Mouse (Mus musculus) CD4-positive helper T cell, adult 2 months (primary cell): ENCODE results near the gene Rnf111.
A peak's percentile ranks its signal among the peaks of the same experiment; 100 is the strongest.

Source experiments
- DNase-seq: peaks from one replicate; pipeline ENCODE4 v3.0.0-alpha.2; 2012; ENCODE audit warnings: low read depth, missing footprints, low spot score

Rnf111 gene

DNA sequence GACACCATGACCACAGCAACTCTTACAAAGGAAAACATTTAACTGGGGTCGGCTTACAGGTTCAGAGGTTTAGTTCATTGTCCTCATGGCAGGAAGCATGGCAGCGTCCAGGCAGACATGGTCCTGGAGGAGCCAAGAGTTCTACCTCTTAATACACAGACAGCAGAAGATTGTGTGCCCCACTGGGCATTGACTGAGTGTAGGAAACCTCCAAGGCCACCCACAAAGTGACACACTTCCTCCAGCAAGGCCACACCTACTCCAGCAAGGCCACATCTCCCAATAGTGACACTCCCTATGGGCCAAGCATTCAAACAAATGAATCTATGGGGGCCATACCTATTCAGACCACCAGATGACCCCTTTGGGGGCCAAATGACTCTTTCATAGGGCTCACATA lies 107.4 kb downstream of the Rnf111 start:
- DNase-seq, result no peak

DNA sequence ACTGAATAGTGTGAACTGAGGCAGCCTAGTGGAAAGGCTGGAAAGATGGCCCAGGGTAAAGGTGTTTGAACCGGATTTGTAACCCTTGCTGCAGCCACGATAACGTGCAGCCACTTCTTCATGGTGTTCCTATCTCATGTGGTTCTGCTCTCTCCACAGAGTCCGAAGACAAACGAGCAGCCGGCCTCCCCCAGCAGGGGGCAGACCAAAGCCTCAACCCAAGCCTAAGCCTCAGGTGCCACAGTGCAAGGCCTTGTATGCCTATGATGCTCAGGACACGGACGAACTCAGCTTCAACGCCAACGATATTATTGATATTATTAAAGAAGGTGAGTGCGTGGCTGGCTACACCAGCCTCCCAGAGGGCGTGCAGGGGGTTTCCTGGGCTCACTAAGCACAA lies 107.9 kb downstream of the Rnf111 start:
- peak; percentile 11 for DNase-seq

DNA sequence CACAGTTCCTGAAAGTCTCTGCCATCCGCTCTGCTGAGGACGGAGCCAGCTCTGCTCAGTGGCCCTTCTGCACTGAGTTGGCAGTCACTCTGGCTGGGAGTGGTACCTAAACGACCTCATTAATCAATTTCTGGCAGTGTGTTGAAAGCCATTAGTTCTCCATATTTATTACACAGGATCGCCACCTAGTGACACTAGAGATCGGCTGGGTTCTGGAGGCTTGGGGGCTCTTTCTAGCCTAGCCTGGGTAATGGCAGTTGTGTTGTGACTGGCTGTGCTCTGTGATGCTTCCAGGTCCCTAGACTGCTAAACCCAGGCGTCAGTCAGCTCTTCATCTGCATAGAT lies 111.0 kb downstream of the Rnf111 start:
- peak; percentile 11 for DNase-seq

DNA sequence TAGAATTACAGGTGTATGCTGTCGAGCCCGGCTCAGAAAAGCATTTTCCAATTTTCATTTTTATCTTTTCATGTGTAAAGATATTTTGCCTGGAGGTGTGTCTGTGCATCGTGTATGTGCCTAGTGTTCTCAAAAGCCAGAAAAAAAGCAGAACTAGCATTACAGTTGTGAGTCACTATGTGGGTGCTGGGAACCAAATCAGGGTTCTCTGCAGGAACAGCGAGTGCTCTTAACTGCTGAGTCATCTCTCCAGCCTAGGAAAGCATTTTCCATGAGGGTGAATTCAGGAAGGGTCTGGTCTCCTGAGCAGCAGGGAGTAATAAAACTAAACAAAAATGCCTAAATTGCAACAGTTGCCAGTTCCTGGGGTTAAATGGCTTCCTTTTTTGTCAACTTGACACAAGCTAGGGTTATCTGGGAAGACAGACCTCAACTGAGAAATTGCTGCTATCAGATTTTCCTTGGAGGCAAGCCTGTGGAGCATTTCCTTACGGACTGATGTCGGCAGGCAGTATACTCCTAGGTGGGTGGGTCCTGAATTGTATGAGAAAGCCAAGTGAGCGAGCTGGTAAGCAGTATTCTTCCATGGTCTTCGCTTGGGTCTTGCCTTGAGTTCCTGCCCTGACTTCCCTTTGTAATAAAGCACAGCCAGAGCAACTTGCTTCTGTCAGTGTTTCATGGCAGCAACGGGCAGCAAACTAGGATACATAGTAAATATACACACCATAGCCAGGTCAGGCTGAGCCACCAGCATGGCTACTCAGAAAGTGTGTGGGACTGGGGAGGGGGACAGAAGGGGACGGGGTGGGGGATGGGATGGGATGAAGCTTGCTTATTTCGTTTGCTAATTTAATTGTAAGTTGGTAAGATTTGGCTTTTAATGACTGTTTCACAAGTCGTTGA lies 111.6 kb downstream of the Rnf111 start:
- no peak for DNase-seq

DNA sequence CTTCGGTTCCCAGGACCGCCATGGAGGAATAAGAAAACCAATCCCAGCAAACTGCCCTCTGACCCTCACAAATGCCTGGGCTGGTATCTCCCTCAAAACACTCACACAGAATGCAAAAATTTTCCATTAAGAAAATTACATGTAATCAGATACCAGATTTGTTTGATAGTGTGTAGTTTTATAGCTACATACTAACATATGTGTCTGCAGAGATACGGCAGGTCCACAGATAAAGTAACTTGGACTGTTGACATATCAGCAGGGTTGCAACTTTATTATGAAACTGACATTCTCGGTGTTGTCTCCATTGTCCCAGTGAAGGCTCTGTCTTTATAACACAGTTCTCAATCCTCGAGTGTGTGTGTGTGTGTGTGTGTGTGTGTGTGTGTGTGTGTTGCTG lies 112.5 kb downstream of the Rnf111 start:
- DNase-seq, result no peak

DNA sequence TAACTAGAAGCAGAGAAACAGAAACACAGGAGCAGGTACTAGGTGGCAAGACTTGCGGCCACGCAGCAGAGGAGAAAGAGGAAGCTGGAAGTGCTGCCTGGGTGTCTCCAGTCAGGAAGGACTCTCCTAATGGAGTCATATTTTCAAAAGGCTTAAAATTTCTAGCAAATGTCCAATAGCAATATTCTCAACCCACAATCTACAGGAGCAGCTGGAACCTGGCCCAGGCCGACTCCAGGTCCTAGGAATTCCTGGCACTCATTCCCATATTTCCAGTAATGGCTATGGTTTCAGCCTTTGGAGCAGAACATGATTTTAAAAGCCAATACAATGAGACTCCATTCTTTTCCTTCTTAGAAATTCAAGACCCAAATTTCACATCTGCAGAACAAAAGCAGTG lies 114.0 kb downstream of the Rnf111 start:
- no peak for DNase-seq

DNA sequence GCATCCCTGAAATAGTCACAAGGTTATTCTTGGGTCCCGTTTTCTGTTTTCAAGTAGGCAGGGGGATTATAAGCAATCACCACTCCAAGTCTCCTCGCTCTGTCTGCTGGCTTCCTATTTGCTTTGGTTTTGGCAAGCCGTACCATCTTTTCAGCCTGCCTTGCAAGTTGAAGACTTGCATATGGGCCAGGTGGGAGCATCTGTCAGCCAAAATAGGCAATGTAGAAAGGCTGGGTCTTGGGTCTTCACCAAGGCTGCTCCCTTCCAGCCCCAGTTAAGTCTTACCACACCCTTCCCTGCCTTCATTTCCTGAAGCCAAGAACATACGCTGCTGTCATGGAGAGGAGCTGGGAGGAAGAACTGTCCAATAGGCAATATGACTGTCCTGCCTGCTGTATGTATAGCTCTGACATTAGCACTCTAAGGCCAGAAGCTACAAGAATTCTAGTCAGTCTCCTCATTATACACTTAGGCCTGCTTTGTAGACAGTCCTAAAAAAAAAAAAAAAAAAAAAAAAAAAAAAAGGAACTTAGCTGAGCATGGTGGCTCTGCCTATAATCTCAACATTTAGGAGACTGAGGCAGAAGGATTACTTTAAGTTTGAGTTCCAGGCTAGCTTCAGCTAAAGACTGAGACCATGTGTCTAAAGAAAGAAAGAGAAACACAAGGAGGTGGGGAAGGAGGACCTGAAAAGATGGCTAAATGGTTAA lies 116.0 kb downstream of the Rnf111 start:
- DNase-seq, result no peak

DNA sequence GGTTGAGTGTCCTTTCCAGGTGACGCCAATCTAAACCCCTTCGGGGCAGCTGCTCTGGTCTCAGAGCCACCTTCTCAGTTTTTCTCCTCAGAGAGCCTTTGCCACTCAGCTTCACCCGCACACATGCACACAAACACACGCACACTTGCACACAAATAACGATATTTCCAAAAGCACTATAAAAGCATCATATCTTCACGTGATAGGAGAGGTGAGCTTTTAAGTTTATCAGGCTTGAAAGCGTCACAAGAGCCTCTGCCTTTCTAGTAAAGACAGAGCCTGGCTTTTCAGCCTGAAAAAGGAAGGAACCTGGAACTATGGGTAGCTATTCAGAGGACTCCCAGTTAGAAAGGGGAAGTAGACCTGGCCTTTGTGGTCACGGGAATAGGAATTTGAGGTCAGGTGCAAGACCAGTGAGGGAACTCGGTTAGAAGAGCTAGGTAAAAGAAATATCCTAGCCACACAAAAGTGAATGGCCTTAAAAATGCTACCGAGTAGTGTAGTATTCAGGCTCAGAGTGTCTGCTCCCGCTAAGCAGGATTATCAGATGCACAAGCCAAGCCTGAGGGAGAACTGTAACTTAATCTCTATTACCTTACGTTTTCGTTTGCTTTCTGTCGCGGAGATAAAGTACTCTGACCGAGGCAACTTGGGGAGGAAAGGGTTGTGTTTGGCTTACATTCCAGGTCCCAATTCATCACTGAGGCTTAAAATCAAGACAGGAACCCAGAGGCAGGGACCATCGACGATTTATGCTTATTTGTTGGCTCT lies 118.4 kb downstream of the Rnf111 start:
- DNase-seq, result no peak

DNA sequence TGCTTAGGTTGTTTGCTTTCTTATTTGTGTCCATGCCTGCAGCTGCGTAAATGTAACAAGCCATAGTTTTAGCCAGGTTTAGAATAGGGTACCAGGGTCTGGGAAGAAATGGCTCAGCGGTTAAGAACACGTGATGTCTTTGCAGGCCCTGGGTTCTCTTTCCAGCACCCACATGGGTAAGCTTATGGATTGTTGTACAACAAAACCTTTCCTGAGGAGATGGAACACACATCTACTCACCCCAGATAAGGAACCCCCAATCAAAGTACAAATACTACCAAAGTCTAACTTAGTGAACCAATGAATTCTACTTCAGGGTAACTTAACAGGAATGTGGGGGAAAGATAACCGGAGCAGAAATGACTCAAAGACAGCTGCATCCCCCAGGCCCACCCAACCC lies 119.0 kb downstream of the Rnf111 start:
- no peak for DNase-seq

DNA sequence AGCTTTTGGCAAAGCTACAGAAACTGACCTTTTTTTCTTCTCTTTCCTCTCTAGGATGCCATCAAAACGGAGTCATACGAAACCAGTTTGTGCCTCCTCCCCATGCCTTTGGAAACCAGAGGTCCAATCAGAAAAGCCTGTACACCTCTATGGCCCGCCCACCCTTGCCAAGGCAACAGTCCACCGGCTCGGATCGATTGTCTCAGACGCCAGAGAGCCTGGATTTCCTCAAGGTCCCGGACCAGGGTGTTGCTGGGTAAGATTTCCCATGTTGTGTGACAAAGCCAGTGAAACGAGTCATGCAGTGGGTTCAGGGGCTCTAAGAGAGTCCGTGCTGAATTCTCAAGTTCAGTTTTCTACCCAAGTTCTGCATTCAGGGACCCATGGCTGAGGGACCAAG lies 119.8 kb downstream of the Rnf111 start:
- DNase-seq, result no peak

DNA sequence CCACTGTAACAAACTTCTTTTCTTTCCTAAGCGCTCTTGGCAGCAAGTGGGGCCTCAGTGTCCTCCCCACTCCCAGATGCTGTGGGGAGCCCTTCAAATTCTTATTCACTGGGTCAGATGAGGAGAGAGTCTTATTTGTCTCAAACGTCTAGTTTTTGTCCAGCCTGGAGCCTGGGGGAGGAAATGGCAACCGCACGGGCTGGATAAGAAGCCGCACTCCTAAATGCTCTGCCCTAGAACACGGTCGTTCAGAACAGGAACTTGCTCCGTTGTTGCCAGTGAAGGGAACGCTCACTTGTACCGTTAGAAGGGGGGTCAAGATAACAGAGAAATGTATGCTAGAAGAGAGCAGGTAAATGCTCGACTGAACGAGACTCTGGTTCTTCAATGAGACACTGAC lies 121.4 kb downstream of the Rnf111 start:
- no peak for DNase-seq

DNA sequence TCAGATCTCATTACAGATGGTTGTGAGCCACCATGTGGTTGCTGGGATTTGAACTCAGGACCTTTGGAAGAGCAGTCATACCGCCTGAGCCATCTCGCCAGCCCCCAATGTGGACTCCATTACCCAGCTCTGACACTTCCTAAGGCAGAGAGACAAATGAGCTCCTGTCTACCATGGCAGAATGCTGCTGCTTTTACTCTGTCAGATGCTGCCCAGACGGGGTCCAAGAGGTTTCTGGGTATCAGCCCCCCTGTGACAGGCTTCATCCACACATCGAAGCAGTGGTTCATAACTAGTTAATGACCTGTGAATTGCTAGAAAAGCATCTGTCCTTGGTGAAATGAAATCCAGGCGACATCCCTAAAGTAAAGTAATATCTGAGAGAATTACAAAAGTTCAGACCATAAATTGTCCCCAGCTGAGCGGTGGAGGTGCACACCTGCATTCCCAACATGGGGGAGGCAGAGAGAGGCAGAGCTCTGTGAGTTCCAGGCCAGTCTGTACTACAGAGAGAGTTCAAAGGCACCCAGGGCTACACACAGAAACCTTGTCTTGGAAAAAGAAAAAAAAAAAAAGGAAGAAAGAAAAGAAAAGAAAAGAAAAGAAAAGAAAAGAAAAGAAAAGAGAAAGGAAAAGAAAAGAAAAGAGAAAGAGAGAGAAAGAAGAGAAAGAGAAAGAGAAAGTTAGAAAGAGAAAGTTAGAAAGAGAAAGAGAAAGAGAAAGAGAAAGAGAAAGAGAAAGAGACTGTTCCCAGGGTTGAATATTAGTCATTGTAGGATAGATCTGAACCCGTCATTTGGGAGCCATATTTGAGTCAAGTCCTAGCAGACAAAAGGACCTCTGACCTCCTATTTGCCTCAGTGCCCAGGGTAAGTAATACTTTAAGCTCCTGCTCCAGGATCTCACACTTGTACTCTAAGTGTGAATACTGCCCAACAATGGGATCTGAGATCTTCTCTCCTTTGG lies 123.7 kb downstream of the Rnf111 start:
- peak; percentile 16 for DNase-seq
